Mouse (Mus musculus): ENCODE results near the gene D6Ertd527e.

GRCm38 (mm10) chr6:87133966-87134546 is 29.5 kb downstream of the D6Ertd527e start:
- TF ChIP-seq POLR2A (IDR thresholded peaks at IDR 0.05; ENCODE audit: low read depth, low read length) = no peak
- no peak for TF ChIP-seq CTCF (conservative IDR thresholded peaks at IDR 0.05; ENCODE audit: insufficient read depth, insufficient read length, low read depth, low read length)
